Mouse (Mus musculus) brain, embryonic 14.5 days (tissue): ENCODE measurements around the gene Rbfox3.

Experiments
- CTCF ChIP-seq: fragments of 200-500 bp; IDR thresholded peaks from 2 replicates; pipeline ENCODE4 v1.5.1; 2012; ENCODE audit warnings: inconsistent platforms, mild to moderate bottlenecking, moderate library complexity, borderline replicate concordance; ENCODE audit not compliant: insufficient read depth, insufficient read length; ENCODE audit errors: extremely low read depth
- POLR2A ChIP-seq: fragments of 200-500 bp; IDR thresholded peaks from 2 replicates; pipeline ENCODE4 v1.6.1; 2012; ENCODE audit warnings: mild to moderate bottlenecking, inconsistent platforms, borderline replicate concordance; ENCODE audit not compliant: poor library complexity, insufficient read depth, insufficient read length, severe bottlenecking; ENCODE audit errors: extremely low read depth

- TF ChIP-seq CTCF: no peak
- no peak for TF ChIP-seq POLR2A
Observed at GRCm38 (mm10) chr11:118583989-118584388, 327.4 kb downstream of the Rbfox3 start.
